Mouse (Mus musculus) testis, adult 2 months (tissue): ENCODE measurements around the gene Chst8. TPM values are rescaled to one million over a fixed set of nuclear protein-coding genes. Genes with fewer than 3 reads are reported as not detected.

Source experiments
- H3K27ac ChIP-seq: fragments of 200-500 bp; 2 replicates; pipeline ENCODE4 v1.5.1; 2012; ENCODE audit warnings: low read depth, low read length; ENCODE audit not compliant: control insufficient read depth, insufficient read depth
- H3K27me3 ChIP-seq: fragments of 200-500 bp; 2 replicates; pipeline ENCODE4 v1.6.1; 2012; ENCODE audit warnings: mild to moderate bottlenecking, low read length, moderate library complexity; ENCODE audit not compliant: control insufficient read depth, insufficient read depth
- H3K36me3 ChIP-seq: fragments of 200-500 bp; 2 replicates; pipeline ENCODE4 v1.6.1; 2012; ENCODE audit warnings: mild to moderate bottlenecking, low read length; ENCODE audit not compliant: control insufficient read depth, insufficient read depth
- H3K4me1 ChIP-seq: fragments of 200-500 bp; 2 replicates; pipeline ENCODE4 v1.6.1; 2012; ENCODE audit warnings: low read length; ENCODE audit not compliant: control insufficient read depth, insufficient read depth
- H3K4me3 ChIP-seq: fragments of 200-500 bp; 2 replicates; pipeline ENCODE4 v1.5.1; 2012; ENCODE audit warnings: low read depth, mild to moderate bottlenecking, low read length, moderate library complexity, mixed read lengths; ENCODE audit not compliant: control insufficient read depth
- CTCF ChIP-seq: fragments of 200-500 bp; IDR thresholded peaks from 2 replicates; pipeline ENCODE4 v1.5.1; 2012; ENCODE audit warnings: low read depth, mild to moderate bottlenecking, inconsistent platforms, low read length, moderate library complexity; ENCODE audit not compliant: control insufficient read depth, insufficient read depth, insufficient replicate concordance
- POLR2A ChIP-seq: fragments of 200-500 bp; IDR thresholded peaks from 2 replicates; pipeline ENCODE4 v1.6.1; 2012; ENCODE audit warnings: low read depth, mild to moderate bottlenecking, inconsistent platforms, low read length, moderate library complexity; ENCODE audit not compliant: control insufficient read depth
- polyA plus RNA-seq: library from polyadenylated mRNA; depleted of rRNA; stranded (reverse); fragments of >200 nt; gene quantifications from 2 replicates; pipeline ENCODE4 v1.2.3, GENCODE M21; 2012

The Chst8 gene
- polyA plus RNA-seq, 1 experiment, result not detected

- H3K36me3 ChIP-seq, result no peaks in the 10 kb centered on the region
- no peaks in the 10 kb centered on the region for H3K27me3 ChIP-seq
- TF ChIP-seq POLR2A, result no peak
- TF ChIP-seq CTCF, result no peak
- no peak overlapping the region for H3K4me3 ChIP-seq
- no peaks in the 10 kb centered on the region; the same call in 1 of the 2 replicates for H3K4me1 ChIP-seq
- H3K27ac ChIP-seq, result no peak overlapping the region
These were observed 12.5 kb downstream of the Chst8 start for GRCm38 (mm10) chr7:34799950-34800511.

GRCm38 (mm10) chr7:34799404-34799771 lies 13.1 kb downstream of the Chst8 start:
- H3K4me3 ChIP-seq, result no peak overlapping the region
- no peaks in the 10 kb centered on the region for H3K27me3 ChIP-seq
- no peaks in the 10 kb centered on the region for H3K36me3 ChIP-seq
- no peak overlapping the region for H3K27ac ChIP-seq
- no peaks in the 10 kb centered on the region; the same call in 1 of the 2 replicates for H3K4me1 ChIP-seq
- TF ChIP-seq CTCF (no peak), POLR2A (no peak)

GRCm38 (mm10) chr7:34798441-34799403 lies 13.8 kb downstream of the Chst8 start:
- H3K27ac ChIP-seq, result no peak overlapping the region

GRCm38 (mm10) chr7:34798039-34798438 lies 14.5 kb downstream of the Chst8 start:
- H3K27me3 ChIP-seq, result no peaks in the 10 kb centered on the region
- TF ChIP-seq CTCF (no peak), POLR2A (no peak)
- no peaks in the 10 kb centered on the region for H3K36me3 ChIP-seq
- no peaks in the 10 kb centered on the region; the same call in 1 of the 2 replicates for H3K4me1 ChIP-seq
- H3K27ac ChIP-seq, result no peak overlapping the region
- peak overlapping the region; percentile 47 for H3K4me3 ChIP-seq

More at GRCm38 (mm10) chr7:34798441-34799403, 13.8 kb downstream of the Chst8 start:
- H3K36me3 ChIP-seq, result no peaks in the 10 kb centered on the region
- peak overlapping the region; percentile 47 for H3K4me3 ChIP-seq
- H3K27me3 ChIP-seq, result no peaks in the 10 kb centered on the region
- TF ChIP-seq CTCF, result no peak
- no peak for TF ChIP-seq POLR2A
- H3K4me1 ChIP-seq, result no peaks in the 10 kb centered on the region; the same call in 1 of the 2 replicates

- Histone ChIP-seq H3K4me1 (no peaks in the 10 kb centered on the region), H3K4me3 (no peak overlapping the region), H3K27ac (no peak overlapping the region), H3K27me3 (no peaks in the 10 kb centered on the region), H3K36me3 (no peaks in the 10 kb centered on the region)
- peak; percentile 59; the same call in 1 of the 2 replicates for TF ChIP-seq CTCF
- no peak for TF ChIP-seq POLR2A
These were observed 22.1 kb downstream of the Chst8 start for GRCm38 (mm10) chr7:34790459-34790858.

- H3K27me3 ChIP-seq, result no peaks in the 10 kb centered on the region
- no peaks in the 10 kb centered on the region for H3K4me1 ChIP-seq
- TF ChIP-seq POLR2A (no peak), CTCF (no peak)
- no peak overlapping the region for H3K4me3 ChIP-seq
- H3K36me3 ChIP-seq, result no peaks in the 10 kb centered on the region
- H3K27ac ChIP-seq, result no peak overlapping the region
These were observed 25.3 kb downstream of the Chst8 start for GRCm38 (mm10) chr7:34787171-34787570.

- Histone ChIP-seq H3K4me1 (no peaks in the 10 kb centered on the region), H3K4me3 (no peak overlapping the region), H3K27ac (no peak overlapping the region), H3K36me3 (no peaks in the 10 kb centered on the region), H3K27me3 (no peaks in the 10 kb centered on the region)
- TF ChIP-seq CTCF (no peak), POLR2A (no peak)
These were observed 27.5 kb downstream of the Chst8 start for GRCm38 (mm10) chr7:34785052-34785451.

GRCm38 (mm10) chr7:34784469-34784868 lies 28.0 kb downstream of the Chst8 start:
- no peak overlapping the region for H3K27ac ChIP-seq
- H3K27me3 ChIP-seq, result no peaks in the 10 kb centered on the region
- H3K4me3 ChIP-seq, result no peak overlapping the region
- TF ChIP-seq POLR2A, result no peak
- no peak for TF ChIP-seq CTCF
- no peaks in the 10 kb centered on the region for H3K4me1 ChIP-seq
- H3K36me3 ChIP-seq, result no peaks in the 10 kb centered on the region
